Mouse (Mus musculus): ENCODE results near the gene Mpzl1. TPM values are rescaled to one million over a fixed set of nuclear protein-coding genes. Genes with fewer than 3 reads are reported as not detected.

Gene Mpzl1
- total RNA-seq, 4 experiments from 2014 or later = 14.6 to 25.4 (median 22.3) TPM

GRCm38 (mm10) chr1:165576459-165577112 is 57.8 kb downstream of the Mpzl1 start:
- DNase-seq = no peak

- no peak for DNase-seq
Measured at GRCm38 (mm10) chr1:165576005-165576404, 58.3 kb downstream of the Mpzl1 start.

GRCm38 (mm10) chr1:165567466-165567865 is 66.9 kb downstream of the Mpzl1 start:
- no peak for DNase-seq

- no peak for DNase-seq
Measured at GRCm38 (mm10) chr1:165565283-165565682, 69.1 kb downstream of the Mpzl1 start.

- DNase-seq = no peak
Measured at GRCm38 (mm10) chr1:165559073-165559472, 75.3 kb downstream of the Mpzl1 start.

GRCm38 (mm10) chr1:165556711-165557110 is 77.6 kb downstream of the Mpzl1 start:
- DNase-seq = no peak

Other genes with a start within 250 kb of the Mpzl1 start
- 10 to 100 TPM; 28.5 to 40.5 (median 34.5) TPM for gene Dcaf6, start 174.1 kb downstream of the Mpzl1 start, total RNA-seq (2022)
- gene Mpc2, start 173.9 kb downstream of the Mpzl1 start, total RNA-seq (2022) = 100 to 1,000 TPM; 136 to 174 (median 148) TPM
- gene Adcy10, start 149.4 kb downstream of the Mpzl1 start, total RNA-seq (2022) = 1 to 10 TPM in 1 of 4 experiments, under 1 TPM in 3; 0.21 to 1.2 (median 0.39) TPM
- 10 to 100 TPM; 15.2 to 23.8 (median 18.2) TPM for gene Rcsd1, start 75.2 kb upstream of the Mpzl1 start, total RNA-seq (2022)
- 10 to 100 TPM; 46.5 to 65.7 (median 56.5) TPM for gene Creg1, start 129.2 kb upstream of the Mpzl1 start, total RNA-seq (2022)
- gene Cd247, start 154.1 kb upstream of the Mpzl1 start, total RNA-seq (2022) = under 1 TPM; 0.20 to 0.46 (median 0.43) TPM

All from adrenal gland, adult 8-10 months (tissue).